Mouse (Mus musculus) c-Kit-positive CD71-positive TER-119-positive erythroid progenitor cells, embryonic 14.5 days (primary cell): Measurements from ENCODE around the gene Atxn7l1.

Source experiments
- DNase-seq: peaks from one replicate; pipeline ENCODE4 v3.0.0-alpha.2; 2013; ENCODE audit warnings: low spot score

The Atxn7l1 gene

DNA sequence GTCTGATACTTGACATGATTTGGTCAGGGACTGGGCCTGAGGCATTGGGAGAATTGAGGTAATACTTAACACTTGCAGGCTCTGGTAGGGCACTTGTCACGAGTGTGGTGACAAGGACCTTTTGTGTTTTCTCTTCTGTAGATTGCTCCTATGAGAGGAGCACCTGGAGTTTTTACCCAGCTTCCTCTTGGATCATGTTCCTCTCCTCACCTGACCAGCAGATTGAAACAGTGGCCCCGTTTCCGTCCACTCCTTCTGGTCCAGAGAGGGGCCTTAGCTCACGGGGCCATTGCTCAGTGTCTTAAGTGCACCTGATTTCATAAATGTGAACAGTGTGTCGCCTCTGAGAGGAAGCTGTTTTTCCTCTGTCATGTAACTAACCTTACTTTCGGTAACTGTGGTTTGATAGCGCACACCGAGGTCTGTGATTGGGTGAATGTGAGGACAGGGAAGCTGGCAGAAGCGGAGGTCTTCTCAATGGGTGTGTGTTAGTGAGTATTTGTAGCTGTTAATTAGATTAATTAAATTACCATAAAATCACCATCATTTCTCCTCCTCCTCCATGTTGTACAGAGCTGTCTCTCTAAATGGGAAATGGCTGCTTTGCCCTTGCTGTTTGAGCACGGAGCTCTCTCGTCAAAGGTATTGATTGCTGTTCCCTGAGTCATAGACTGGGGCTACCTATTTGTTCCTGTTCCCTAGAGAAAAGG, 35.1 kb downstream of the Atxn7l1 start:
- DNase-seq: no peak

DNA sequence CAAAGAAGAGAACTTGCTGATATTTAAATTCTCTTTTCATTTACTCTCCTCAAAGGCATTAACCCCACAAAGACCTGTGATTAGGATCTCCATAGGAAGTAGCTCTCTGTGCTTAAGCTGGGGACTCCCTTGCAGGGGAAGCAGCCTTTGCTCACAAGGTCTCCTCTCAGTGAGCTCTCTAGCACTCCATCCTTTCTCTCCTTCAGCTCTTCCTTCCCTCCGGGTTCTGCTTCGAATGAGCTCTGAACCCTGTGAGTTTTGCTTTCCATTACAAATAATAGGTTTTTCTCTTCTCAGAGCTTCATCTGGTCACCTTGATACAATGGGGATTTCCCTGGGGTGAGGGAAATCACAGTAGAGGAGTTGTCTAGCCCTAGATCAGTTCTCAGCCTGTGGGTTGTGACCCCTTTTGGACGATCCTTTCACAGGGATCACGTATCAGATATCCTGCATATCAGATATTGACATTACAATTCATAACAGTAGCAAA, 35.7 kb downstream of the Atxn7l1 start:
- DNase-seq: no peak

DNA sequence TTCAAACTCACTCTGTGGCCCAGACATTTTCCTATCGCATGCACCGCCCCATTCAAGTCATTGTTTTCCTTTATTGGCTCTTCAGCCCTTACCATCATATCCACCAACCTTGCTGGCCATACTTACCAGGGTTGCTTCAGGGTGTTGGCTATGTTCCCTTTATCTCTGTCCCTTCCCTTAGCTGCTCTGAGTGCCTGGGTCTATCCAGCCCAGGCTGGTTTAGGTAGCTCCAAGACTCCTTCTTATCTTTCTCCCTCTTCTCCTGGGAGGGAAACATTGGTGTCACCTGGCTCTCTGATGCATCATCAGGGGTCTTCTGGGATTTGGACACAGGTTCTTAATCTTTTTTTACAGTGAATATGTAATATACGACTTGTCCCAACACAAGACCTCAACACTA, 36.6 kb downstream of the Atxn7l1 start:
- DNase-seq: no peak

DNA sequence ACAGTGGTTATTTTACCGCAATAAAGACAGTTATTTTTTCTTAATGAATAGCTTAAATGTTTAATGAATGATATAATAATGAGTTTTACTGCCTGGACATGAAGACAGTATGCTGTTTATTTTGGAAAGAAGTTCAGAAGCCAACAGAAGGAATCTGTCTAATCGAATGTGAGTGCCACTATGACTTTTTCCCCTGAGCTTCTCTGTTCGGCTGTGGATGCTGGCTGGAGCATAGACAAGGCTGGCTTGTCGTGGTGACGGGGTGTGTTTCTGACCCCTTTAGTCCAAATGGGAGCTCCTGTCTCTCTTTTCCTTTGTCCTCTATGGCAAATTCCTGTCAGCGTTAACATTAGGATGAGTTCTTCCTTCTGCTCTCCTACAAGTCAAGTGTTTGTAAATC, 37.6 kb downstream of the Atxn7l1 start:
- no peak for DNase-seq

DNA sequence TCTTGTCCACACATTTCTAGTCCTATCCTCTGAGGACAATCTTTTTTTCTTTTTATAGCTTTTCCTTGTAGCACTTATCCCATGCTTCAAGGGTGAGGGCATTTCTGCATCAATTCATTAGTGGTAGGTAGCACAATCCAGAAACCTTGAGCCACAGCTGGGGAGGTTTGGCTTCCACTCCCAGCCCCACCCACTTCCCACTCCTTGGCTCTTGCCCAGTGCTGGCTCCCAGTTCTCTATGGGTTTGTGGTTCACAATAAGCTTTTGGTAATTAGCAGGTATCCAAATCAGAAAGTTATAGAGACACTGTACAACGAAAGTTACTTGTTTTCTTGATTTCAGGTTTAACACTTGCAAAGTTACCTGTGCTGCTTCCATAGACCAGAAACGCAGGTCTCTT, 38.8 kb downstream of the Atxn7l1 start:
- no peak for DNase-seq

DNA sequence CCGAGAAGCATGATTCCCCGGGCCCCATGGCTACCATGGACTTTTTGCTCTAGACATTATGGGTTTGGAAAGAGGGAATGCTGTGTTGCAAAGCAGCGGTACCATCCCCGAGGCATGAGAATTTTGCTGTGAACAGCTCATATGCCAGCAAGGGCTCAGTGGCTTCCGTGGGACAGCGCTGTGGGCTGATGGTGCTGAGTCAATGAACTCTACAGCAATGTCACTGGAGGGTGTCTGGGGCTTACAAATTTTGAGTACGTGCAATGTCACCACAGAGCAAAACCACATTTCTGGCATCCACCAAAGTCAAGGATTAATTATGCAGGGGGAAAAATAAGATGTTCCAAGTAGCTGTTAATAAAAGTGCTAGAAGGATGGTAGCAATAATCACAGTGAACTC, 42.6 kb downstream of the Atxn7l1 start:
- DNase-seq: no peak

DNA sequence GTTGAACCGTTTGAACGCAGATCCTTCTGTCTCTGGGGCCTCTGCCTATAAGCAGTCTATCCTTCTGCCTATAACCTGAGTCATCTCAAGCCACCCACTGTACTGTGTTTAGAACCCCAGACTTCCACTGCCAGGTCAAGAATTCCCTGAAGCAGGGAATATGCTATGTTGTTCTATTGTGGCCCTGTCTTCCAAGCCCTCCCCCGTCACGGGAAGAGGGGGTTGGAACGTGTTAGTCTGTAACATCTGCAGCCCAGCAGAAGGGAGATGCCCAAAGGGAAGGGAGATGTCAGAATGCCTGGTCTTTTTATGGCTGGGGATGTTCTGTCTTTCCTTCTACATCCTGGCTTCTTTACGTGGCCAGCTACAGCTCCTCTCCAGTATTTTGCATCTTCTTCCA, 43.1 kb downstream of the Atxn7l1 start:
- DNase-seq: no peak

DNA sequence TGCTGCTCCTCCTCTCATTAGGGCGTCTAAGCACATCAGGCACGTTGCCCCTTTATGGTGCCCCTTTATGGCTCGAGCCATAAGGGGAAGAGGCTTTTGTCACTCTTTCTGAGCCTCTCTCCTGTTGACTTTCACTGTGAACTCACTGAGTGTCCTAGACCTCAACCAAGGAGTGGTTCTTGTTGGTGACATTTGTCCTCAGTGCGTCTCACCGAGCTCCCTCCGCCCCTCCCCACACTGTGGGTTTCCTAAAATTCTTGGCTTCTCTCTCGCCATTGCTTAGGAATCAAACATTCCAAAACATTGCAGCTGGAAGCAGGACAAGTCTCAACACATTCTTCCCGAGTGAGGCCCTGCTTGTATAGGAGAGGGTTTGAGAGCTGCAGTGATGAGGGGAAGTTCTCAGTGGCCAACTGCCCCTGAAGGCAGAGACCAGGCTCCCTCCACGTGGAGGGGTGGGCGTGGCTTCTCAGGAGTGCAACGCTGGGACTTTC, 46.0 kb downstream of the Atxn7l1 start:
- no peak for DNase-seq

DNA sequence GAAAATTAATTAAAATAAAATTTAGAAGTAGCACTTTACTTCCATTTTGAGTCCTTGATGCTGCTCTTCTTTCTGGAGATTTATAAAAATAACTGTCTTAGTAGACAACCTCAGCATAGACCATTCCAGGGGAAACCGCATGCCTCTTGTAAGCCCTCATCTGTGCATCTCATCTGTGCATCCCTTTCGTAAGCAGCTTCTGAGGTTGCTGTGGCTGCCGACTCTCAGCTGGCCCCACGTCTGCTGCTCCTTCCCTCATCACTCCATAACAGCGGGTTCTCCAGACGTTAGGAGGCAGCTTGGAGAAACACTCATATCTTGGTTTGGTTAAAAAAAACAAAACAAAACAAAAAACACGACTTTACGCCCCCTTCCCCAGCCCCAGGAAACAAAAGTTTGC, 47.7 kb downstream of the Atxn7l1 start:
- no peak for DNase-seq

DNA sequence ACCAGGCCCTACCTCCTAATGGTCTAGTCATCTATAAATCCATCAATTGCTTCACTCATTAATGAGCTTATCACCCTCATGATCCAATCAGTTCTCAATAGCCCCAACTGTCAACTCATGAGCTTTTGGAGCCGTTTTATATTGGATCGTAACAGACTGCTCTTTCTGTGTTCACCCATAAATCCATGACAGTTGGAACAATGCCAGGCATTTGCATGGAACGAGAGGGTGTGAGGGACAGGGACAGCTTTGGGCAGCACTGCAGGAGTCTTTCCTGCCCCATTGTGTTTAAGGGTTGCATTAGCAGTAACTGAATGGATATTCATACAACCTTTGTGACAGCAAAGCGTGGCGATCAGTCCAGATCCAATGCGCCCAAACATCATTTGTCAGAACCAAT, 49.8 kb downstream of the Atxn7l1 start:
- DNase-seq: no peak

DNA sequence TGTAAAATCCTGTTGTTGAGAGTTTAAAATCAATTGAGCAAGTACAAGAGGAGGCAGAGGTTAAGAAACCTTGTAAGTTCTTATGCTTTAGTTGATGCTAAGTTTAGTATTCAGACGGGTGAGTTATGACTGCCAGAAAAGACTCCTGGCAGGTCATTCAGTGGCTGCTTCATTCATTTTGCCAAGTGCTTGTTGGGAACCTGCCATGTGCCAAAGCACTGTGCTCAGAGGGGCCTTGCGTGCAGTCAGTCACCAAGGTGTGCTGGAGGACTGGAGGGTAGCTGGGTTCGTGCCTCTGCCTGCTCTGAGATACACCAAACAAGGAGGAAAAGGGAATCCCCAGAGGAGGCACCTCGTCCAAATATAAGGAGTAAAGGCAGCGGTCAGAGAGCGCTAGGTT, 50.3 kb downstream of the Atxn7l1 start:
- no peak for DNase-seq

DNA sequence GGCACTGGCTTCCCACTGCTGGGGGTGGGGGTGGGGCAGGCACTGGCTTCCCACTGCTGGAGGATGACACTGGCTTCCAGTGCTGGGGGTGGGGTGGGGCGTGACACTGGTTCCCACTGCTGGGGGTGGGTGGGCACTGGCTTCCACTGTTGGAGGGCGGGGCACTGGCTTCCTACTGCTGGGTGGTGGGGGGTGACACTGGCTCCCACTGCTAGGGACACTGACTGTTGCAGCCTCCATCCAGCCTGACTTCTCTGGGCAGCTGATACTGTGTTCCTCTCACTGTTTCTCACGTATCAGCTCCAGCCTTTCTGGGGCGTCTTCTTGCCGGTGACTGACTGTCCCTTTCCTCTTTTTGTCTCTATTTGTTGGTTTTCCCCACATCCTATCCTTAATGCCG, 53.6 kb downstream of the Atxn7l1 start:
- DNase-seq: no peak

DNA sequence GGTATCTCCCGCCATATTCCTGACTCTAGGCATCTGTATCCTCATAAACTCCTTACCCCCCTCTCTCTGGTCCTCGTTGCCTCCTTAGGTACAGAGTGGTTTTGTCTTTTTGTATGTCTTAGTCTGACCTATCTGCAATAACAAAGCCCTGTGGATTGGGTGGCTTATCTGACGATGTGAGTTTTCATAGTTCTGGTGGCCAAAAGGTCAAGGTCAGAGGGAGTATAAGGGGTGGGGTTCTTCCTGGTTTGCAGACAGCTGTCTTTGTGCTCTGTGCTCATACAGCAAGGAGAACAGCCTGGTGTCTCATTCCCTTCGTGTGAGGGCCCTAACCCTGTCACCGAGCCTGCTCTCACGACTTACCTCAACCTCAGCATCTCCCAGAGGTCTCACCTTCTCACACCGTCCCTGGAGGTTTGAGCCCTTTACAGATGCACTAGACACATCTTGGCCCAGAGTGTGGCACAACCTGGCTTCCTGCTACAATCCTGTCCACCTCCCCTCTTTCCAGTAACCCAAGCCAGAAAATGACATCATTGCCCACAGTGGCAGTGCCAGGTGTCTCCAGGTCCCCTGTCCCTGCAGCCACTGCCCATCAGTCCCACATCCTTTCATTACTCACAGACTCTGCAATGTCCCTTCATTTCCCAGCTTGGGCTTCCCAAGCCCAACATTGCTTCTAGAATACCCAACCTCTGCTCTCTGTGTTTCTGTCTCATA, 54.2 kb downstream of the Atxn7l1 start:
- DNase-seq: no peak

DNA sequence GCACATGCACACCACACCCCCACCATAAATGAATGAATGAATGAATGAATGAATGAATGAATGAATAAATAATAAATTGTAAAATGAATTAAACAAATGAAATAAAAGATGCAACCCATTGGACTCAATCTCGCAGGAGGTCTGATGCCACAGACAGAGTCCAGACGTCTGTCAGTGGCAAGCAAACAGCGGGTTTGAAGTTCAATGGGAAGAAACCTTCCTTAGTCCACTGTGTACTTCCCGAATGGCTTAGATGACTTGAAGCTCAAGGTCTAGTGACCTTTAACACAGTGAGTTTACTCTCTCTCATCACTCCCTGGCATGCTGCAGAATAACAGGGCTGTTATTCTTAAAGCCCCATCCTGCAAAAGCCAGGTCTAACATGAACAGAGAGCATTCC, 57.8 kb downstream of the Atxn7l1 start:
- no peak for DNase-seq

DNA sequence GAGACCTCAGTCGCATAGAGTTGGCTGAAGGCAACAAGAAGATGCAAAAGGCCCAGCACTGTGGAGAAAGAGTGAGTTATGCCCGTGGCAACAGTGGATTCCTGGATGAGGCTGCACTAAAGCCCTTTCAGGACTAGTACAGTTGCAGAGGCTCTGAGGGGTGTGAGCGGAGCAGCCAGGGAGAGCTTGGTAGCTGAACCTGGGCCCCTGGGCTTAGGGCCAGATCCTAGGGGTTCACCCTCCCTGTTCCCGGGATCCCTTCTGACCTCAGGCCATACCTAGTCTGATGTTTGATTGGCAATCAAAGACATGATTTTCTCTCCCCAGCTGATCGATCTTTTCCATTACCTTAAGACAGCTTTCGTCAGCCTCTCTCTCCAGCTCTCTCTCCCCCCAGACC, 58.8 kb downstream of the Atxn7l1 start:
- no peak for DNase-seq

DNA sequence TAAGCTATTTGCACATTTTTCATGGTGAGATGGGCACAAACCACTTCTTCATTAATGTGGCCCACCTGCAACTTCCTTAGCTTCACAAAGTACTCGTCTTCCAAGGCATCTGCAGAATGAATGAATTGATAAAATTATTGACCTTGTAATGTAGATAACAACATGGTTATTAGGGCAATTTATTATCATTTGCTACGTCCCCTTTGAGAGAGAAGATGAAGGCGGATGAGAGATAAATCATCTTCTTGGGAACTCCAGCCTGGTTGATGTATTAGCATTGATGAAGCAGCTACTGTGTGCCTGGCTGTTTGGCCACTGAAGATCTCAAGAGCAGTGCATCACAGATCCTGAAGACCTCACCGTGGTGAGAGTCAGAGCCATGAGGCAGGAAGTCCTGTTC, 63.4 kb downstream of the Atxn7l1 start:
- DNase-seq: no peak

DNA sequence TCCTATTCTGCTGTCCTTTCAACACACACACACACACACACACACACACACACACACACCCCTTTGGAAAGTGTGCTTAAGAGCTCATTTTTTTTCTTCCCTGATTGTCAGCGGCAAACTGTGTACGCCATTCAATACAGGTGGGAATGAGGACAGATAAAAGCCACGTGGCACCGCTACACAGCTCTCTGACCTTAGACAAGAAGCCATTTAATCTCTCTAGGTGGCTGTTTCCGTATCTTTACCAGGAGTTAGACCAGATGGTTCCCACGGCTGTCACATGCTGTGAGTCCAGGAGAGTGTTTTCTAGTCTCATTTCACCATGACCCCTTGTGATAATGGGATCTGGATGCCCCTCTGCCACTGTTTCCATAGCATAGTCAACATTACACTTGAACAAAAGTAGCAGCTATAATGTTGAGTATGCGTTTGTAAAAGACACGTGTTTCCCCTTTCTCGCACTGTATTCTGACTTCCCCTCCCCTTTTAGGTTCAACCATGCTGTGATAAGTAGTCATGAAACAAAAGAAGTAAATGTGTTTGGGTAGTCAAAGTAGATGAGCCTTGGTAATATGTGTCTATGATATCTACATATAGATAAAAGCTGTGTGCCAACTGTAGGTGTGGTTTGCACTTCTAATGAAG, 70.8 kb downstream of the Atxn7l1 start:
- peak; percentile 29 for DNase-seq

DNA sequence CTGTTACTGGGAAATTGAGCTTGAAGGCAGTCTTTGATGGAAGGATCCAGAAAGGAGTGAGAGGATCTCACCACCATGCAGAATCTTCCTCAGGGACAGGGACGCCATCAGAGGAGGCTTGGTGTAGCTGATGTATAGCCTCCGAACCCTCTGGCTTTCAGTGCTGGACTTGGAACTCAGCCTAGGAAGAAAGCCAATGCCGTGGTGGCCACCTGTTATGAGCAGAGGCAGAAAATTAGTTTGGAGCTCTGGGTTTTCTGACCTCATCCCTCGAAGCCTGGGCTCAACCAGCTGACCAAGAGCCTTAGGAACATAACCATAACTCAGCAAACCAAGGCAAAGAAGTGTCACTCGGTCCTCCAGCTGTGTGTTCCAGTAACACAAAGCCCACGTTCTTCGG, 71.9 kb downstream of the Atxn7l1 start:
- DNase-seq: no peak

DNA sequence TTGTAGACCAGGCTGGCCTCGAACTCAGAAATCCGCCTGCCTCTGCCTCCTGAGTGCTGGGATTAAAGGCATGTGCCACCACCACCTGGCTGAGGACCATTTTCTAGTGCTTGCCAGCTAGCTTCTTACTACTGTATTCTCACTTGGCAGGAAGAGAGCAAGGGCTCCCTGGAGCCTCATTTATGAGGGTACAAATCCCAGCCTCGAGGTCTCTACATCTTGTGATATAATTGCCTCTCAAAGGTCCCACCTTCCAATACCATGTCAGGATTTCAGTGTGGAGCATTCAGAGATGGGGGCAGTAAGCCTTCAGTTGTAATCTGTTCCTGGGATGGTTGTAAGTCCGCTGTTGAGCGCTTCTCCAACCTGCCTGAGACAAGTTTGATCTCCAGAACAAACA, 72.6 kb downstream of the Atxn7l1 start:
- no peak for DNase-seq

DNA sequence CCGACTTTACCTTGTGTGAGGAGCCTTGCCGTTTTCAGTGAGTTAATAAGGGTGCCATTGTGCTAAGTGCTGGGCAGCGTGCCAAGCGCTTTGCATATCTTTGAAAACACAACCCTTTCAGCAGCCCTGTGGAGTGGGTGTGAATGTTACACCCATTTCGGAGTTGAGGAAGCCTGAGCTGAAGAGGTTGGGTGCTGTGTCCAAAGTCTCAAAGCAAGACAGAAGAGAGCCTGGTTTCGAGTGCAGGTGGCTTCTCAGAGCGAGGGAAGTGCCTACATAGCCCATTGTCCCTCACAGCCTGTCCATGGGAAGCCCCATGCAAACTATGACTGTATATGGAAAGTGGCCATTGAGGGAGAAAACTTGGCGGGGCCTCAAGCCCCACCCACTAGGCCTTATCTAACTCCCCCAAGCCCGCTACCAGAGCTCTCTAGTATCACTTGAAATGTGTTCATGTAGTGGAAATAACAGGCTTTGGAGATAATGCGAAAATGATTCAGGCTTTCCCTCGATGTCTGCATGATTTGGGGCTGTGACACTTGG, 73.1 kb downstream of the Atxn7l1 start:
- peak; percentile 98 for DNase-seq

DNA sequence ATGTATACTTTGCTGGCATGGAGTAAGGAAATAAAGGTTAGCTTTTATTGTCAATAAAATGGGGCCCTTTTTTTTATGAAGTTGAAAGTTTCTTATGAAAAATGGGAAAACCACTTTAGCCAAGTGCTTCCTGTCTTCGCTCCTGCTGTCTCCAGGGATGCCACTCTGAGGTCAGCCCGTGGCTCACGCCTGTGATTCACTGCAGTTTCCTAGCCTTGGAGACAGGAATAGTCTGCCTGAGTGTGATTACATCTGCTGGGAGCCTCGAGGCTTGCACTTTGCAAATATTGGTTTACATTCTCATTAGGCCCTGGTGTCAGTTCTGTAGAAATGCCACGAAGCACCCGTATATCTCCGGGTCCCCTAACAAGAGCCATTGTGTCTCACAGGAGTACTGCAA, 74.7 kb downstream of the Atxn7l1 start:
- DNase-seq: no peak

DNA sequence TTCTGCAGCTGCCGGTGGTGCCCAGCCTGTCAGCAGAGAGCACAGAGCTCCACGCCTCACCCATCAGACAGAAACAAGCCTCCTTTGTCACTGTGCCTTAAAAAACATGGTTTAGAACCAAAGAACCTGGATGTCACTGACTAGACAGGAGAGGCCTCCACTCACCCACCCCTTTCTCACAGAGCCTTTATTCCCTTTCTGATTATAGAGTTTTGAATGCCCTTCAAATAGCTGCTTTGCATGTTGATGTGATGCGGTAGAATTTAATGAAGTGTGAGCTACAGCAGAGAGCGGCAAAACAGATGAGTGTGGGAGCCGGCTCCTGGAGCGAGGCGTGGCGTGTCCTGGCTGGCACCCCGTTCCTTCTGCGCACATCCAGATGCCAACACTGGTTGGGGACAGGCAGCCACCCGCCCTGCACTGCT, 77.6 kb downstream of the Atxn7l1 start:
- no peak for DNase-seq

DNA sequence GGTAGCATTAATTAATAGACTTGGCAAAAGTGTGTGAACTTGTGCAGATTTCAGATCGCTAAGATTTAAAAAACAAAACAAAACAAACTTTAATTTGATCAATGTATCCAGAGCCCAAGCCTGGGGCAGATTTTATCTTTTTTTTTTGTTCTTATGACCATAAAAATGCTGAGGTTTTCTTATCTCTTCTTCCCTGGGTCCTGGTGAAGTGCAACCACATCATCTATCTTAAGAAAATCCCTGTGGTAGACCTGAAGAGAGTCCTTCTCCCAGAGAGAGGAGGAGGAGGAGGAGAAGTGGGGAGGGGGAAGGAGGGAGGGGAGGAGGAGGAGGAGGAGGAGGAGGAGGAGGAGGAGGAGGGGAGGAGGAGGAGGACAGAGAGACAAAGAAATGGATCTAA, 78.5 kb downstream of the Atxn7l1 start:
- no peak for DNase-seq
